Mouse (Mus musculus) ES-Bruce4 (cell line): Measurements from ENCODE around the gene Mpnd. TPM values are rescaled to one million over a fixed set of nuclear protein-coding genes. Genes with fewer than 3 reads are reported as not detected.

Experiments used
- H3K27ac ChIP-seq: 2 replicates; pipeline ENCODE4 v1.5.1; 2012; ENCODE audit warnings: low read length, inconsistent platforms; ENCODE audit not compliant: insufficient read depth
- H3K27me3 ChIP-seq: 2 replicates; pipeline ENCODE4 v1.6.1; 2012; ENCODE audit warnings: mild to moderate bottlenecking, low read length, inconsistent platforms; ENCODE audit not compliant: control insufficient read depth, poor library complexity, insufficient read depth, severe bottlenecking
- H3K36me3 ChIP-seq: 2 replicates; pipeline ENCODE4 v1.6.1; 2012; ENCODE audit warnings: inconsistent platforms, mild to moderate bottlenecking, low read length, moderate library complexity; ENCODE audit not compliant: control insufficient read depth, poor library complexity, insufficient read depth, severe bottlenecking
- H3K4me1 ChIP-seq: one replicate; pipeline ENCODE4 v1.8.1; 2011; ENCODE audit warnings: low read length; ENCODE audit not compliant: control insufficient read depth, insufficient read depth
- H3K4me3 ChIP-seq: 2 replicates; pipeline ENCODE4 v1.5.1; 2011; ENCODE audit warnings: low read depth, mild to moderate bottlenecking, low read length
- H3K9ac ChIP-seq: 2 replicates; pipeline ENCODE4 v1.6.1; 2012; ENCODE audit warnings: low read depth, mild to moderate bottlenecking, inconsistent platforms; ENCODE audit not compliant: poor library complexity, severe bottlenecking
- H3K9me3 ChIP-seq: replicated peaks from 2 replicates; pipeline ENCODE4 v1.6.1; 2012; ENCODE audit warnings: mild to moderate bottlenecking, low read length, inconsistent platforms; ENCODE audit not compliant: control insufficient read depth, poor library complexity, insufficient read depth, severe bottlenecking
- CTCF ChIP-seq: IDR thresholded peaks from one replicate; pipeline ENCODE4 v1.8.1; 2011; ENCODE audit warnings: low read depth, low read length
- EP300 ChIP-seq: IDR thresholded peaks from 2 replicates; pipeline ENCODE4 v1.6.1; 2011; ENCODE audit warnings: low read depth, low read length; ENCODE audit not compliant: insufficient read depth
- POLR2A ChIP-seq: IDR thresholded peaks from one replicate; pipeline ENCODE4 v1.8.1; 2011; ENCODE audit warnings: low read length; ENCODE audit not compliant: insufficient read depth
- polyA plus RNA-seq: library from polyadenylated mRNA; stranded (reverse); fragments of >200 nt; gene quantifications from 2 replicates; pipeline ENCODE4 v1.2.4, GENCODE M21; 2011; ENCODE audit warnings: low read depth; ENCODE audit not compliant: missing spikeins, insufficient read depth, insufficient read length

Gene Mpnd
- polyA plus RNA-seq = 61.9 and 69.3 TPM in 2 replicates

DNA sequence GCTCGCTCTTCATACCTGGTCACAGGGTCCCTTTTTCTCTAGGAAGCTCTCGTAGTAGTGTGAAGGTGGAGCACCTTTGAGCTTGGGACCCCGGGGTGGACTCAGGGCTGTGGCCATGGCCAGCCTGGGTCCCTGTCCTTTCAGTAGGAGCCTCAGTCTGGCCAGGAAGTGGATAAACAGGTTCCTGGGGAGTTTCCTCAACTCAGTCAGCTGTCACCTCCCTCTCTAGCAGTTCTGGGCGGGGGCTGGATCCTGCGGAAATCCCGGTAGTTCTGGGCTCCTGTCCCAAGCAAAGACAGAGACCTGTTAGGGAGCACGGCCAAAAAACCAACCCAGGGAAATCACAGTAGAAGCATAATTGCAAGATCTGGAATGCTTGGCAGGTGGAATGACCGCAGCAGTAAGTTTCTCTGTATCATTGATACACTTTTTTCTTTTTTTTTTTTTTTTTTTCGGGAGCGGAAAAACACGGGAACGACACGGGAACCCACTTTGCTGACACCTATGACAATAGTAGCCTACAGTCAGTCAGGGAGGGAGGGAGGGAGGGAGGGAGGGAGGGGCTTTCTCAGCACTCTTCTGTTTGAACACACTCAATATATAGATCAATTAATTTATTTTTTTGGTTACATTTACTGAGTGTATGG, at the start of gene Mpnd, which contains the start of gene Stap2:
Mpnd (plus strand) TSS at position 297 of the 647 bp plus-strand sequence.
Stap2 (minus strand) TSS at position 170 of the 647 bp plus-strand sequence.
- Histone ChIP-seq H3K27ac (no peak within 1 kb of the TSS), H3K27me3 (no peaks in the 10 kb centered on the region), H3K36me3 (no peaks in the 10 kb centered on the region), H3K9ac (0 out of 2 replicates have a peak within 1 kb of the TSS, but pooled peaks have one; percentile 10), H3K9me3 (no peaks in the 10 kb centered on the region), H3K4me1 (peaks cover 8% of the 10 kb centered on the region), H3K4me3 (no peak within 1 kb of the TSS)
- TF ChIP-seq EP300 (no peak), POLR2A (no peak), CTCF (no peak)

DNA sequence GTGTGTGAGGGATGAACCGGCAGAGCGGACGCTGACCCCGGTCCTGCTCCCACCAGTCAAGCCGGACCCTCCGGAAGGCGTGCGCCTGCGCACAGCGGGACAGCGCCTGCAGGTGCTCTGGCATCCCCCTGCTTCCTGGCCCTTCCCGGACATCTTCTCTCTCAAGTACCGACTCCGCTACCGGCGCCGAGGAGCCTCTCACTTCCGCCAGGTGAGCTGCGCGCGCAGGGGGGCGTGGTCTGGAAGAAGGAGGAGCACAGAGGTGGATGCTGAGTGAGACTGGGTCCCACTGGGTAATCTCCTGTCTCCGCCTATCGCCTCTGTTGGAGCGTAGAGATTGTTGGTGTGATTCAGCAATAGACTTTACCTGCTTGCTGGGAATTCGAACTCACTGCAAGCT, 49.4 kb upstream of the Mpnd start:
- Histone ChIP-seq H3K4me3 (peak overlapping the region; percentile 71), H3K9me3 (no peaks in the 10 kb centered on the region), H3K4me1 (peaks cover 14% of the 10 kb centered on the region), H3K27ac (peak overlapping the region; percentile 23; the same call in 1 of the 2 replicates), H3K36me3 (no peaks in the 10 kb centered on the region), H3K9ac (peak overlapping the region; percentile 32), H3K27me3 (no peaks in the 10 kb centered on the region)
- TF ChIP-seq CTCF = no peak
- TF ChIP-seq EP300 = no peak
- no peak for TF ChIP-seq POLR2A

DNA sequence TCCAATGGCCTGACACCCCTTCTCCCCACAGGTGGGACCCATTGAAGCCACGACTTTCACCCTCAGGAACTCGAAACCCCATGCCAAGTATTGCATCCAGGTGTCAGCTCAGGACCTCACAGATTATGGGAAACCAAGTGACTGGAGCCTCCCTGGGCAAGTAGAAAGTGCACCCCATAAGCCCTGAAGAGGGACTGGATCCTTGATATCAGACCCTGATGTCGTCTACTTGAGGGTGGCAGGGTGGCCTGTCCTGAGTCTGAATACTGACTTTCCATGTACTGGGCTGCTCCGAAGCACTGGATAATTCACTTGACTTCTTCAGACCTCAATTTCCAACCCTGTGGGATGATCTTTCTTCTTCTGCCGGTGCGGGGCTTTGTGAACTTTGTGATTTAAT, 48.9 kb upstream of the Mpnd start:
- Histone ChIP-seq H3K9me3 (no peaks in the 10 kb centered on the region), H3K36me3 (no peaks in the 10 kb centered on the region), H3K4me3 (peak overlapping the region; percentile 71), H3K27ac (peak overlapping the region; percentile 8; the same call in 1 of the 2 replicates), H3K9ac (peak overlapping the region; percentile 32), H3K27me3 (no peaks in the 10 kb centered on the region), H3K4me1 (peaks cover 14% of the 10 kb centered on the region)
- TF ChIP-seq CTCF = no peak
- no peak for TF ChIP-seq POLR2A
- no peak for TF ChIP-seq EP300

DNA sequence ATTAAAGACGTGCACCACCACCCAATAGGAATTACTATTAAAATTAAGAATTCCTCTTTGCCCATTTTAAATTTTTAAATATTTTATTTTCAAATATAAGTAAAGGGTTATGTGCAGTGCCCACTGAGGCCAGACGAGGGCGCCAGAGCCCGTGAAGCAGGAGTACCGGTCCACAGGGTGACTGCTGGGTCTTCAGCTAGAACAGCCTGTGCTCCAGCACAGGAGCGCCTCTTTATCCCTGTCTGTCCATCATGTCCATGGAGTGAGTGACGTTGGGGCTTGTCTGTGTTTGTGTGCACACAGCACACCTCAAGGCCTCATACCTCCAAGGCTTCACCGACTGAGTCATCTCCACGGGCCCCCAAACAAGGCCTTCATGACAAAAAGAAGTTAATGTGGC, 48.3 kb upstream of the Mpnd start:
- Histone ChIP-seq H3K4me3 (no peak overlapping the region), H3K4me1 (peaks cover 12% of the 10 kb centered on the region), H3K27me3 (no peaks in the 10 kb centered on the region), H3K9me3 (no peaks in the 10 kb centered on the region), H3K27ac (no peak overlapping the region), H3K36me3 (no peaks in the 10 kb centered on the region), H3K9ac (no peak overlapping the region)
- TF ChIP-seq CTCF = peak; percentile 79
- no peak for TF ChIP-seq EP300

DNA sequence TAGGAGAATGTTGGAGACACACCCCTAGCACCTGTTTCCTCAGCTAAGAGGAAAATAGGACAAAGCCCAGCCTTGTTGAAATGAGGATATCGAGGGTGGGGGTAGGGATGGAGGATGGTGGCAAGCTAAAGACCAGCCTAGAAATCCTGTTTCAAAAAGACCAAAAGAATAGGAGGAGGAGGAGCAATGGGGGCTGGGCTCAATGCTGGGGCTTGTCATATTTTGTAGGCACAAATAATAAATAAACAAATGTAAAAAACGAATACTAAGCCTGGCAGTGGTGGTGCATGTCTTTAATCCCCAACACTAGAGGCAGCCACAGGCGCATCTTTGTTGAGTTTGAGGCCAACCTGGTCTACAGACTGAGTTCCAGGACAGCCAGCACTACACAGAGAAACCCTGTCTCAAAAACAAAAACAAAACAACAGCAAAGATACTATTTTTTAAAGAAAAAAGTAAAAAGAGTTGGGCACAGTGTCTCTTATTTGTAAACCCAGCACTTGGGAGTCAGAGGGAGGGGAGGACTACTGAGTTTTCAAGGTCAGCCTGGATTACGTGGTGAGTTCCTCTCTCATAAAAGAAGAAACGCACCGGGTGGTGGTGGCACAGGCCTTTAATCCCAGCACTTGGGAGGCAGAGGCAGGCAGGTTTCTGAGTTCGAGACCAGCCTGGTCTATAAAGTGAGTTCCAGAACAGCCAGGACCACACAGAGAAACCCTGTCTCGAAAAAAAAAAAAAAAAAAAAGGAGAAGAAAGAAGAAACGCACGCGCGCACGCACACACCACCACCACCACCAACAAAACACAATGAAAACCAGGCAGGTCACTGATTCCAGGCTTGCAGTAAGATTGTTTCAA, 47.6 kb upstream of the Mpnd start:
- Histone ChIP-seq H3K9me3 (no peaks in the 10 kb centered on the region), H3K4me3 (peak overlapping the region; percentile 89), H3K27ac (peak overlapping the region; percentile 23; the same call in 1 of the 2 replicates), H3K9ac (peak overlapping the region; percentile 51), H3K4me1 (peaks cover 5% of the 10 kb centered on the region), H3K36me3 (no peaks in the 10 kb centered on the region), H3K27me3 (no peaks in the 10 kb centered on the region)
- no peak for TF ChIP-seq CTCF
- TF ChIP-seq EP300 = no peak
- TF ChIP-seq POLR2A = no peak

DNA sequence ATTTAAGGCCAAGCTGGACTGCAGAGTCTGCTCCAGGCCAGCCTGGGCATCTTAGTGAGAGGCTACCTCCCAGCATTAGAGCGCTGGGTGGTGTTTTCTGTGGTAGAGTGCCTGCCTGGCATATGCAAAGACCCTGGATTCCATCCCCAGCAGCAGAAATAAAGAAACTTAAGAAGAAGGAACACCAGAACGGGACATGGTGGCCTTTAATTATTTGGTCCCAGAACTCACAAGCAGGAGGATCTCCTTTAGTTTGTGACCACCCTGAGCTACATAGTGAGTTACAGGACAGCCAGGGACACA, 47.0 kb upstream of the Mpnd start:
- H3K27me3 ChIP-seq = no peaks in the 10 kb centered on the region
- TF ChIP-seq EP300 (no peak), POLR2A (no peak), CTCF (no peak)
- H3K36me3 ChIP-seq = no peaks in the 10 kb centered on the region
- H3K4me3 ChIP-seq = peak overlapping the region; percentile 89
- H3K9ac ChIP-seq = peak overlapping the region; percentile 51
- no peaks in the 10 kb centered on the region for H3K9me3 ChIP-seq
- H3K27ac ChIP-seq = peak overlapping the region; percentile 23
- peaks cover 5% of the 10 kb centered on the region for H3K4me1 ChIP-seq
